Mouse (Mus musculus) embryonic facial prominence, embryonic 11.5 days (tissue): ENCODE measurements around the gene Cntnap2. TPM values are rescaled to one million over a fixed set of nuclear protein-coding genes. Genes with fewer than 3 reads are reported as not detected.
"Not testable (repeated sequence)": the region's sequence is repeated elsewhere in the genome, so short reads cannot be mapped to it uniquely, and the experiment has no call there.

Experiments
- ATAC-seq: fragments of 200-750 bp; cut with Nextera tagmentation; replicated peaks from 2 replicates; pipeline ENCODE4 v1.8.0; 2017; ENCODE audit warnings: low read depth; ENCODE audit not compliant: insufficient number of reproducible peaks, low FRiP score, low TSS enrichment
- DNase-seq: peaks from one replicate; pipeline ENCODE4 v3.0.0-alpha.2; 2015; ENCODE audit warnings: low spot score
- H3K27ac ChIP-seq: fragments of 300-500 bp; sonication (generic); replicated peaks from 2 replicates; pipeline ENCODE4 v1.5.1; 2014; ENCODE audit warnings: mild to moderate bottlenecking, low read depth, low read length, control low read depth
- H3K27me3 ChIP-seq: fragments of 300-500 bp; sonication (generic); 2 replicates; pipeline ENCODE4 v1.6.1; 2014; ENCODE audit warnings: mild to moderate bottlenecking, low read length, moderate library complexity, mixed read lengths; ENCODE audit not compliant: control insufficient read depth, insufficient read depth
- H3K36me3 ChIP-seq: fragments of 300-500 bp; sonication (generic); replicated peaks from 2 replicates; pipeline ENCODE4 v1.6.1; 2014; ENCODE audit warnings: low read depth, mild to moderate bottlenecking, low read length, moderate library complexity, mixed read lengths; ENCODE audit not compliant: control insufficient read depth, insufficient read depth
- H3K4me1 ChIP-seq: fragments of 300-500 bp; sonication (generic); 2 replicates; pipeline ENCODE4 v1.6.1; 2014; ENCODE audit warnings: low read length, mixed read lengths; ENCODE audit not compliant: control insufficient read depth, insufficient read depth
- H3K4me2 ChIP-seq: fragments of 300-500 bp; sonication (generic); 2 replicates; pipeline ENCODE4 v1.6.1; 2014; ENCODE audit warnings: low read depth, mild to moderate bottlenecking, control low read depth, low read length, moderate library complexity
- H3K4me3 ChIP-seq: fragments of 300-500 bp; sonication (generic); 2 replicates; pipeline ENCODE4 v1.5.1; 2014; ENCODE audit warnings: low read depth, low read length, control low read depth
- H3K9ac ChIP-seq: fragments of 300-500 bp; sonication (generic); replicated peaks from 2 replicates; pipeline ENCODE4 v1.6.1; 2014; ENCODE audit warnings: mild to moderate bottlenecking, control low read depth, low read length
- H3K9me3 ChIP-seq: fragments of 300-500 bp; sonication (generic); replicated peaks from 2 replicates; pipeline ENCODE4 v1.6.1; 2016; ENCODE audit warnings: mild to moderate bottlenecking, low read length, inconsistent platforms, mixed read lengths; ENCODE audit not compliant: control insufficient read depth
- WGBS: fragments of 180-500 bp; shearing (Covaris S2); extraction: QIAGEN DNeasy Blood & Tissue Kit; methylation state at CpG from one replicate; pipeline ENCODE4 v1.1.7; 2014; 5-methylcytosine and 5-hydroxymethylcytosine counted together
- polyA plus RNA-seq: library from polyadenylated mRNA; unstranded; fragments of >200 nt; fragmentation: Nextera tagmentation; extraction: Ambion mirVana; gene quantifications from 2 replicates; pipeline ENCODE4 v1.2.1, GENCODE M21; 2014

Cntnap2 gene
- polyA plus RNA-seq, 1 experiment from 2014 or later, result 6.7 TPM

DNA sequence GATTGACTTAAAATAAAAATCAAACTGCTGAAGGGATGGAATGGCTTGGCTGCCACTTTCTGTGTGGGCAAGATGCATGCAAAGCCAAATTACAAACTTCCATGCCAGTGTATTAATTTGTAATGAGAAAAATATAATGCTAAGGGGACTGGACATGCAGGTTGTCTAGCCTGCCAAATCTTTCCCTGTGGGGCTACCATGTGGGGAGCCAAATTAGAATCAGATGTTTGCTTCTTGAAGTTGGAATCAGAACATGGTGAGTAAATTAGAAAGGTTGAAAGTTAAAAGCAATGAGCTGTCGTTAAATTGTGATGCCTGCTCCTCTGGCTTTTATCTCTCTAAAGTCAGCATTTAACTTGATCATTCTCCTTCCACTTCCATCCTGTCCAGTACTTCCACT is 1443.6 kb downstream of the Cntnap2 start:
- ATAC-seq (no peak), DNase-seq (peak; percentile 73)
- H3K4me2 ChIP-seq, result no peak overlapping the region
- no peaks in the 10 kb centered on the region for H3K4me1 ChIP-seq
- no peak overlapping the region for H3K4me3 ChIP-seq
- no peaks in the 10 kb centered on the region for H3K9me3 ChIP-seq
- H3K27ac ChIP-seq, result no peak overlapping the region
- no peaks in the 10 kb centered on the region for H3K36me3 ChIP-seq
- H3K27me3 ChIP-seq, result no peaks in the 10 kb centered on the region
- H3K9ac ChIP-seq, result no peak overlapping the region
- 25% methylated on average over 1 of the region's 1 CpGs for WGBS

DNA sequence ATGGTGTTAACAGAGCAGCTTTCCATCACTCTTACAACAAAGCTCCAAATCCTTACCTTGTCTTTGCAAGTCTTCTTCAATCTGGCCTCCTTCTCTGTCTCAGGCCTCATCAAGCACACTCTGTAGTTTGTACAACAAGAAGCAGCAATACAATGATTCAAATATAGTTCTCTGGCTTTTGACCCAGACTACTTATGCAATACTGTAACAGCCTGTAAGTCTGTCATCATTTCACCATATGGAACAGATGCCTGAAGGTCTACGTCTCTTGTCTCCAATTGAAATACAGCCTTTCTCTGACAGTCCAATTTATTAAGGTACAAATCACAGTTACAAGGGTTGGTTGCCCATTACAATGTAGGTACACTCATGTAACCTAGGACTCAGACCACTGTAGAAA is 1453.7 kb downstream of the Cntnap2 start:
- Histone ChIP-seq H3K36me3 (no peaks in the 10 kb centered on the region), H3K4me3 (no peak overlapping the region), H3K4me2 (no peak overlapping the region), H3K9me3 (no peaks in the 10 kb centered on the region), H3K27me3 (no peaks in the 10 kb centered on the region), H3K9ac (no peak overlapping the region), H3K27ac (no peak overlapping the region), H3K4me1 (no peaks in the 10 kb centered on the region)
- WGBS, result 97% methylated on average over 1 of the region's 1 CpGs
- no peak for DNase-seq
- ATAC-seq, result no peak

DNA sequence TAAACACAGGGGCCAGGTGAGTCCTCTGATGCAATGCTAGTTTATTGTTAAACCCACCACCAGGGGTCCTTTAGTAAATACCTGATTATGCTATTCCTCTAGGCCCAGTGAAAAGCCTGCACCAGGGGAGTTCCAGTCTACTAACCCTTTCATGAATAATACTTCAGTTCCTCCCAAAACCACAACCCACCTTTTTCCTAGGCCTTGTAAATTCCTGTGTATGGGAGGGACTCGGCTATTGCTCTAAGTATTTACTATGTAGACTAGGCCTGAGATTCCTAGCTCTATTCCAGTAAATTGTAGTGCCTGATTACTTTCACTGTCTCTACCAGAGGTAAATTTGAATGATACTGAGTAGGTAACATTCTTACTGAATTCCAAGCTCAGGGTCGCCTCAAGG is 1478.4 kb downstream of the Cntnap2 start:
- not testable (repeated sequence) for H3K9me3 ChIP-seq, H3K4me3 ChIP-seq, H3K4me2 ChIP-seq, H3K9ac ChIP-seq, ATAC-seq, H3K36me3 ChIP-seq, DNase-seq, H3K4me1 ChIP-seq, H3K27ac ChIP-seq, H3K27me3 ChIP-seq
- 82% methylated on average over 2 of the region's 2 CpGs for WGBS

DNA sequence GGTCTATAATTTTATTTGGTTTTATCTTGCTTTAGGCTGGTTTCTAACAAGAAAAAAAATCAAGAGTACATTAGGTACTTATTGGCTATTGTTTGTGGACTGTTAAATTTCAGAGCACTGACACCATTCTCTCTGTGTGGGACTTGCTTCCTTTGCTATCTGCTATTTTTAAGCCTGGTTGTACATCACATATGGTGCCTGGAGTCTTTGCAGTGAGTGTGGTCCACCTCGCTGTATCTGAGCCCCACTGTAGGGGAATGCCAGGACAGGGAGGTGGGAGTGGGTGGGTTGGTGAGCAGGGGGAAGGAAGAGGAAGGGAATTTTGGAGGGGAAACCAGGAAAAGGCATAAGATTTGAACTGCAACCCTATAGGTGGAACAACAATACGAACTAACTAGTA is 1504.3 kb downstream of the Cntnap2 start:
- Histone ChIP-seq H3K36me3 (no peaks in the 10 kb centered on the region), H3K27me3 (no peaks in the 10 kb centered on the region), H3K27ac (no peak overlapping the region), H3K4me1 (no peaks in the 10 kb centered on the region), H3K9me3 (no peaks in the 10 kb centered on the region), H3K4me3 (no peak overlapping the region), H3K4me2 (no peak overlapping the region), H3K9ac (no peak overlapping the region)
- DNase-seq (no peak), ATAC-seq (no peak)
- WGBS, result 82% methylated on average over 2 of the region's 2 CpGs

DNA sequence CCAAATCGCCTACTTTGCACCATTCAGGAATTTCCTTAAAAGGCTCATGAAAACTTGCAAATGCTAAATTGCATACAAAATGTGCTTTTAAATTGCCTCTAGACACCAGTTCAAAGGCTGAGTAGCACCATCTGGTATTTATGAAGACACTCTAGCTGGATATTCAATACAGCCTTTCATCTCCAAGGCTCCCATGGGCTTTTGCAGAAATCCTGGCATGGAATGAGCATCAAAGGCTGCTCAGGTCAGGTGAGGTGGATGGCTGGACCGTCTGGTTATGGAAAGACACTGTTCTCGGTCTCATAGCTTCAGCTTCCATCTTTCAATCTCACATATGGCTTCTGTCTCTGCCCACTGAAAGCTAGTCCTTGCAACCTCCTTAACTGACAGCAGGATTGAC is 1515.9 kb downstream of the Cntnap2 start:
- DNase-seq (peak; percentile 51), ATAC-seq (no peak; the same call in 1 of the 2 replicates)
- Histone ChIP-seq H3K4me1 (no peaks in the 10 kb centered on the region), H3K9ac (no peak overlapping the region), H3K4me3 (no peak overlapping the region), H3K27me3 (no peaks in the 10 kb centered on the region), H3K9me3 (no peaks in the 10 kb centered on the region), H3K36me3 (no peaks in the 10 kb centered on the region), H3K27ac (no peak overlapping the region), H3K4me2 (no peak overlapping the region)
- WGBS, result 38% methylated on average over 3 of the region's 3 CpGs

DNA sequence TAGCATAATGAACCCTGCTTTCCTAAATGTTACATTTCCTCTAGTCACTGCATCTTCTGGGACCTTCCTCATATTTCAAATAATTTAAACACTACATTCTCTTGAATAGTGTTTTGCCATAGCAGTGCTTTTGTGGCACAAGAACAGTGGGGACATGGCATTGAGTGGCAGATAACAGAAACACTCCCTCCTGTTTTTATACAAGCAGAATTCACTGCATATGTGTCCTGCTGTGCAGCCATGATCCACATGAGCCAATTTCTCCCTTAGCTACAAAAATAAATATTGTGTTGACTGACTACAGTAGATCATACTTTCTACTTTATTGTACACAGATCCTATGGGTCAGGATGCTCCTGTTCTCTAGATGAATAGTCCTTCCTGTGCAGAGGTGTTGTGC is 1553.2 kb downstream of the Cntnap2 start:
- H3K36me3 ChIP-seq, result no peaks in the 10 kb centered on the region
- DNase-seq (no peak), ATAC-seq (no peak)
- H3K9me3 ChIP-seq, result no peaks in the 10 kb centered on the region
- H3K4me3 ChIP-seq, result no peak overlapping the region
- H3K4me2 ChIP-seq, result no peak overlapping the region
- H3K27ac ChIP-seq, result no peak overlapping the region
- H3K4me1 ChIP-seq, result no peaks in the 10 kb centered on the region
- H3K9ac ChIP-seq, result no peak overlapping the region
- H3K27me3 ChIP-seq, result no peaks in the 10 kb centered on the region

DNA sequence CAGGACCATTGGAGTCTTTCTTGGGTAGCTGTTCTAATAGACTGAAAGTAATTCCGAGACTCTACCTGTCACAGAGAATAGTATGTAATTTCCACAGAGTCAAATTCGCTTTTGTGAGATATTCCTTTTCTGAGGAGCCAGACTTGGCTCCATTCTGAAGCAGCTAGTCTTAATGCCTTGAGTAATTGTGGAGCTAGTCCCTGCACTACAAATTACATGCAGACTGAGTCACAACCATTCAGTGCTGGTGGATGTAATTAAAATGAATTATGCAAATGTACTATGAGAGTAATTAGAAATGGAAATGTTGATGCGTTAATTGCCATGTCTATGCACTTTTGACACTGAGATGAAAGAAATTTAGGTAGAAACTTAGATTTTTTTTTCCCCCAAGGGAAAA is 1553.7 kb downstream of the Cntnap2 start:
- 83% methylated on average over 3 of the region's 3 CpGs for WGBS
- H3K4me3 ChIP-seq, result no peak overlapping the region

DNA sequence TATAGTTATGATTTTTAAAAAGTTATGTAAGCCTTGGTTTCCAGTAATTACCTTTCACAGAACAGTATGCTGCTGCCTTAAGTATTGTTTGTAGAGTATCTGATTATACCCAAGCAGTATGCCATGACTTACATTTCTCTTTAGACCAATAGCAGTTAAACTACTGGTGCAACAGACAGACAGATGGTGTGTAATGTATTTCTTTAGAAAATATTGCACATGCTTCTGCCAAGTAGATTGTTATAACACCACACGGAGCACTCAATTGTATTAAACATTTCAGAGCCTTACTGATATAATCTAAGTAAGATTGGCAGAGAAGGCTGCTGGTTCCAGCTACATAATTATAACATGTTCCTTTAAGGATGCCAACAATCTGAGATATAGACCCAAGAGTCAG is 1609.9 kb downstream of the Cntnap2 start:
- Histone ChIP-seq H3K36me3 (no peaks in the 10 kb centered on the region), H3K27me3 (no peaks in the 10 kb centered on the region), H3K4me1 (no peaks in the 10 kb centered on the region), H3K9me3 (no peaks in the 10 kb centered on the region), H3K9ac (no peak overlapping the region), H3K4me3 (no peak overlapping the region), H3K27ac (no peak overlapping the region), H3K4me2 (no peak overlapping the region)
- no peak for ATAC-seq
- WGBS, result 83% methylated on average over 1 of the region's 1 CpGs
- DNase-seq, result no peak

More for the DNA sequence above, 1553.7 kb downstream of the Cntnap2 start:
- no peaks in the 10 kb centered on the region for H3K4me1 ChIP-seq
- H3K27me3 ChIP-seq, result no peaks in the 10 kb centered on the region
- no peak for ATAC-seq
- H3K4me2 ChIP-seq, result no peak overlapping the region
- no peak overlapping the region for H3K9ac ChIP-seq
- DNase-seq, result no peak
- no peaks in the 10 kb centered on the region for H3K36me3 ChIP-seq
- no peak overlapping the region for H3K27ac ChIP-seq
- H3K9me3 ChIP-seq, result no peaks in the 10 kb centered on the region
